Mouse (Mus musculus) midbrain, embryonic 14.5 days (tissue): Measurements from ENCODE around the gene Thrap3. TPM values are rescaled to one million over a fixed set of nuclear protein-coding genes. Genes with fewer than 3 reads are reported as not detected.

Experiments used
- ATAC-seq: fragments of 200-750 bp; cut with Nextera tagmentation; 2 replicates; pipeline ENCODE4 v1.8.0; 2017; ENCODE audit warnings: moderate number of reproducible peaks, moderate library complexity; ENCODE audit not compliant: low FRiP score, low TSS enrichment
- DNase-seq: peaks from one replicate; pipeline ENCODE4 v3.0.0-alpha.2; 2015
- H3K27ac ChIP-seq: fragments of 300-500 bp; sonication (generic); replicated peaks from 2 replicates; pipeline ENCODE4 v1.5.1; 2014; ENCODE audit warnings: mild to moderate bottlenecking, low read depth, low read length, moderate library complexity
- H3K27me3 ChIP-seq: fragments of 300-500 bp; sonication (generic); 2 replicates; pipeline ENCODE4 v1.6.1; 2014; ENCODE audit warnings: low read length, control low read depth, mixed read lengths; ENCODE audit not compliant: control insufficient read depth, insufficient read depth
- H3K36me3 ChIP-seq: fragments of 300-500 bp; sonication (generic); 2 replicates; pipeline ENCODE4 v1.6.1; 2014; ENCODE audit warnings: low read length, control low read depth; ENCODE audit not compliant: control insufficient read depth, insufficient read depth
- H3K4me1 ChIP-seq: fragments of 300-500 bp; sonication (generic); 2 replicates; pipeline ENCODE4 v1.6.1; 2014; ENCODE audit warnings: mild to moderate bottlenecking, antibody characterized with exemption, low read length, control low read depth; ENCODE audit not compliant: control insufficient read depth, insufficient read depth
- H3K4me2 ChIP-seq: fragments of 300-500 bp; sonication (generic); 2 replicates; pipeline ENCODE4 v1.6.1; 2014; ENCODE audit warnings: mild to moderate bottlenecking, low read length, moderate library complexity
- H3K4me3 ChIP-seq: fragments of 300-500 bp; sonication (generic); replicated peaks from 2 replicates; pipeline ENCODE4 v1.5.1; 2014; ENCODE audit warnings: low read depth, low read length
- H3K9ac ChIP-seq: fragments of 300-500 bp; sonication (generic); replicated peaks from 2 replicates; pipeline ENCODE4 v1.6.1; 2014; ENCODE audit warnings: mild to moderate bottlenecking, low read length, moderate library complexity
- H3K9me3 ChIP-seq: fragments of 300-500 bp; sonication (generic); 2 replicates; pipeline ENCODE4 v1.6.1; 2016; ENCODE audit warnings: low read length, control low read depth, mixed read lengths; ENCODE audit not compliant: control insufficient read depth
- WGBS: fragments of 180-500 bp; shearing (Covaris S2); extraction: QIAGEN DNeasy Blood & Tissue Kit; methylation state at CpG from one replicate; pipeline ENCODE4 v1.1.7; 2014; 5-methylcytosine and 5-hydroxymethylcytosine counted together
- polyA plus RNA-seq: library from polyadenylated mRNA; unstranded; fragments of >200 nt; fragmentation: Nextera tagmentation; extraction: Ambion mirVana; gene quantifications from 2 replicates; pipeline ENCODE4 v1.2.1, GENCODE M21; 2014

The Thrap3 gene
- polyA plus RNA-seq, 1 experiment from 2014 or later = 167 TPM

- Histone ChIP-seq H3K9me3 (no peaks in the 10 kb centered on the region), H3K4me2 (no peak overlapping the region), H3K9ac (no peak overlapping the region), H3K27me3 (no peaks in the 10 kb centered on the region), H3K4me1 (0 out of 2 replicates have a peak, but pooled peaks cover 3% of the 10 kb centered on the region), H3K36me3 (peaks cover 75% of the 10 kb centered on the region), H3K4me3 (no peak overlapping the region), H3K27ac (no peak overlapping the region)
- DNase-seq = no peak
- no peak for ATAC-seq
- 88% methylated on average over 6 of the region's 6 CpGs for WGBS
Measured at GRCm38 (mm10) chr4:126132636-126133264, 69.8 kb downstream of the Thrap3 start.

DNA sequence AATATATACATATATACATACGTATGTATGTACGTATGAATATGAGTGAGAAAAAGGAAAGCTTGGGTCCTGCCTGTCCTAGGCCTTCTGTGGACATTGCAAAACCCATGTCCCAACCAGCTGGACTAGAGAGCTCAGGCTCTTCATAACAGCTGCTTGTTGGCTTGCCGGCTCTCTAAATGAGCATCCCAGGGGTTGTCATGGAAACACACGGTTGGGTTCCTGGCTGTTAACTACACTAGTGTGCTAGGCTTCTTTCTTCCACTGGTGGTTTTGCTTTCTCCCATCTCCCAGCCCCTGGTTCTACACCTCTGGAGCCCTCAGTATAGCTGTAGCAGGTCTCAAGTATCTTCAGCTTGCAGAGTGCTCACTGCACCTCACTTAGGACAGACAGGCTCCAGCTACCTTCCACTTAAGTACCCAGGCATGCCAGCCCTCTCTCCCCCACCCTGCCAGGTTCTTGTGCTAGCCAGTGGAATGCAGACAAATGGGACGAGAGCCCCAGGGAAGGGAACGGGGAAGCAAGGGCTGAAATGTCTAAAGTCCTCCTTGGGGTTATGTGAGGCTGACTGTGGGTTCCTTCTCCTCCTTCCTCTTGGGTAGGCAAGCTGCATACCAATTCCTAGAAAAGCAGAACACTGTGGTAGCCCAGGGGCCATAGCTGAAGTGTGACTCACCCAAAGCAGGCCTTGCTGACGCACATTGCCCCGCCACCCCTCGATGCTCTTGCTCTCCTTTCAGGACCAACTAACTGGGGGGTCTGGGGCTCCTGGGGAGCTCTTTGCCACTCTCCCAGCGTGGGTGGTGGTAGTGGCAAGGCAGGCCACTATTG lies 71.1 kb downstream of the Thrap3 start:
- H3K9me3 ChIP-seq = no peaks in the 10 kb centered on the region
- peak; percentile 65 for DNase-seq
- no peak overlapping the region for H3K9ac ChIP-seq
- no peaks in the 10 kb centered on the region for H3K27me3 ChIP-seq
- H3K27ac ChIP-seq = no peak overlapping the region
- H3K4me3 ChIP-seq = no peak overlapping the region
- 0 out of 2 replicates have a peak, but pooled peaks cover 3% of the 10 kb centered on the region for H3K4me1 ChIP-seq
- peaks cover 73% of the 10 kb centered on the region for H3K36me3 ChIP-seq
- ATAC-seq = no peak
- 64% methylated on average over 10 of the region's 10 CpGs for WGBS
- no peak overlapping the region for H3K4me2 ChIP-seq

DNA sequence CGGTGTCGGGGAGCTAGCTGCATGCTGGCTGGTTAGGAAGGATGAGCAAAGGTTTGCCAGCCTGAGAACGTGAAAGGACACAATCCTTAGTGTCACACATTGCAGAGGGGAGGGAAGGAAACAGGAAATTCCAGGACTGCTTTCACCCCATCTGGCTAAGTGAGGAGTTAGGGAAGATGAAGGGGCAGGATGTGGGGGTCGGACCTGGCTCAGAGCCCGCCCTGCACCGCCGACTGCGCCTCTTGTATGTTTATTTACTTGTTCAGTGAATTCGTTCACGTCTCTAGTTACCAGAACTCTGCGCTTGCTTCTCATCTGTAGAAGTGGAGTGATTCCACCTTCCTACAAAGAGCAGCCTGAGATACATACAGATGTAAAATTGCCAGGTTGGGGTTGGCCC lies 72.1 kb downstream of the Thrap3 start:
- 91% methylated on average over 11 of the region's 11 CpGs for WGBS
- Histone ChIP-seq H3K4me1 (0 out of 2 replicates have a peak, but pooled peaks cover 3% of the 10 kb centered on the region), H3K27ac (0 out of 2 replicates have a peak overlapping the region, but pooled peaks have one; percentile 14), H3K27me3 (no peaks in the 10 kb centered on the region), H3K9ac (no peak overlapping the region), H3K4me3 (no peak overlapping the region), H3K36me3 (peaks cover 73% of the 10 kb centered on the region), H3K9me3 (no peaks in the 10 kb centered on the region), H3K4me2 (no peak overlapping the region)
- ATAC-seq = no peak
- no peak for DNase-seq

GRCm38 (mm10) chr4:126123309-126124040 lies 79.1 kb downstream of the Thrap3 start:
- DNase-seq (no peak), ATAC-seq (no peak)
- no peak overlapping the region for H3K27ac ChIP-seq
- no peak overlapping the region for H3K4me2 ChIP-seq
- peaks cover 7% of the 10 kb centered on the region for H3K9me3 ChIP-seq
- H3K36me3 ChIP-seq = peaks cover 52% of the 10 kb centered on the region
- H3K27me3 ChIP-seq = no peaks in the 10 kb centered on the region
- no peak overlapping the region for H3K9ac ChIP-seq
- no peak overlapping the region for H3K4me3 ChIP-seq
- H3K4me1 ChIP-seq = no peaks in the 10 kb centered on the region
- whole genome bisulfite sequencing = 89% methylated on average over 10 of the region's 10 CpGs

DNA sequence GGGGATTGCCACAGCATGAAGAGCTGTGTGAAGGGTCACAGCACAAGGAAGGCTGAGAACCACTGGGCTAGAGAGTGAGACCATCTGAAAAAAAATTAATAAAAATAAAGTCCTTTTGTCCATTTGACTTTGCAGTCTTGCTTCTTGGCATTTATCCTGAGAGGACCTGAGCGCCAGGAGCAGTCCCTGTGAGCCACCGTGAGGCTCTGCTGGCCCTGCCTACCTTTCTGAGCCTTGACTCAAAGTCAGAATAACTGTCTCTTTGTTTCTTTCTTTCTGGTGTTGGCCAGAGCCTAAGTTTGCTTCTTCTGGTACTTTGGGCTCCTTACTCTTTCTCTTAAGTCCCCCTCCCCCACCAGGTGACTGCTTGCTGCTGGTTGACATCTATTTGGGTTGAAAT lies 82.1 kb downstream of the Thrap3 start:
- no peaks in the 10 kb centered on the region for H3K27me3 ChIP-seq
- peaks cover 7% of the 10 kb centered on the region for H3K9me3 ChIP-seq
- H3K4me1 ChIP-seq = no peaks in the 10 kb centered on the region
- no peak for DNase-seq
- peaks cover 36% of the 10 kb centered on the region for H3K36me3 ChIP-seq
- H3K27ac ChIP-seq = no peak overlapping the region
- H3K4me3 ChIP-seq = no peak overlapping the region
- H3K9ac ChIP-seq = no peak overlapping the region
- no peak for ATAC-seq
- H3K4me2 ChIP-seq = no peak overlapping the region
- 98% methylated on average over 2 of the region's 2 CpGs for WGBS

DNA sequence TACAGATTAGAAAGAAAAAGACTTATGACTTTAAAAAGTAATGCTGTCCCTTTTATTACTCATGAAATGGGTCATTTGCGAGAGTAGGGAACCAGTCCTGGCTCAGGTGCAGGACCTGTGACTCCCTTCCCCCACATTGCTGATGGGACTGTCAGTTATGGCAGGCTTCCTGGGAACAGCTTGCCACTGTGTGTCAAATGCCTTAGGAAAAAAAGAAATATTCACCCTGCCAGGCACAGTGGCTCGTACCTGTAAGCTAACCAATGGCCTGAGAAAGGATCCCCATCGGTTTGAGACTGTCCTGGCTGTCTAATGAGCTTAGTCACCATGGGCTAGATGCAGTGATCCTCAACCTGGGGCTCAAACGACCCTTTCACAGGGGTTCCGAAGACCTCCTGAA lies 82.5 kb downstream of the Thrap3 start:
- H3K4me3 ChIP-seq = no peak overlapping the region
- H3K27me3 ChIP-seq = no peaks in the 10 kb centered on the region
- ATAC-seq = no peak
- H3K9ac ChIP-seq = no peak overlapping the region
- 92% methylated on average over 5 of the region's 5 CpGs for WGBS
- H3K4me1 ChIP-seq = no peaks in the 10 kb centered on the region
- H3K36me3 ChIP-seq = peaks cover 31% of the 10 kb centered on the region
- H3K4me2 ChIP-seq = no peak overlapping the region
- peaks cover 7% of the 10 kb centered on the region for H3K9me3 ChIP-seq
- H3K27ac ChIP-seq = no peak overlapping the region
- no peak for DNase-seq

GRCm38 (mm10) chr4:126119051-126119450 lies 83.5 kb downstream of the Thrap3 start:
- H3K27ac ChIP-seq = no peak overlapping the region
- no peak overlapping the region for H3K4me3 ChIP-seq
- H3K9me3 ChIP-seq = peaks cover 7% of the 10 kb centered on the region
- H3K4me2 ChIP-seq = no peak overlapping the region
- H3K27me3 ChIP-seq = no peaks in the 10 kb centered on the region
- no peak overlapping the region for H3K9ac ChIP-seq
- 95% methylated on average over 1 of the region's 1 CpGs for WGBS
- ATAC-seq (no peak), DNase-seq (no peak)
- peaks cover 21% of the 10 kb centered on the region; the same call in 1 of the 2 replicates for H3K36me3 ChIP-seq
- no peaks in the 10 kb centered on the region for H3K4me1 ChIP-seq

DNA sequence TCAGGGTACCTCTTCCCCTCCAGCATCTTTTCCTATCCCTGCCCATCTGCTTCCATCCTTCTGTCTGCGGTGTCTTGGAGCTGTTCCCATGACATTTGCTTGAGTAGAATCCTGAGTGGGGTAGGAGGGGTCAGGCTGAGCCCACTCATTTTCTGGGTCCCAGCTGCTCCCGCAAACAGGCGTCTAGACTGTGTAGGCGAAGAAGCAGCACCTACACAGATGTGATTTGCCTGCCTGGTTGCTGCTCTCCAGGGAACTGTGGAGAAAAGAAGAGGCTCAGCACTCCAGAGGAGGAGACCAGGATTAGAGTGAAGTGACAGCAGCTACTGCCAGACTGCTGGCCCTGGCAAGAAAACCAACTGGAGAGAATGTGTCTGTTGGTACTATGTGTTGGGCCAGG lies 83.9 kb downstream of the Thrap3 start:
- Histone ChIP-seq H3K4me2 (no peak overlapping the region), H3K9me3 (peaks cover 7% of the 10 kb centered on the region), H3K27ac (no peak overlapping the region), H3K4me1 (no peaks in the 10 kb centered on the region), H3K4me3 (no peak overlapping the region), H3K36me3 (peaks cover 18% of the 10 kb centered on the region; the same call in 1 of the 2 replicates), H3K27me3 (no peaks in the 10 kb centered on the region), H3K9ac (0 out of 2 replicates have a peak overlapping the region, but pooled peaks have one; percentile 17)
- DNase-seq = no peak
- WGBS = 79% methylated on average over 4 of the region's 4 CpGs
- ATAC-seq = no peak
